Mouse (Mus musculus) 3134 (cell line): ENCODE data around the gene Col4a1.
A peak's percentile ranks its signal among the peaks of the same experiment; 100 is the strongest.

Experiments
- DNase-seq: peaks from one replicate; pipeline ENCODE4 v3.0.0-alpha.2; 2011; ENCODE audit warnings: low spot score; ENCODE audit not compliant: insufficient read length; ENCODE audit errors: extremely low read depth

Gene Col4a1

GRCm38 (mm10) chr8:11187581-11188271, 124.9 kb downstream of the Col4a1 start:
- peak; percentile 32 for DNase-seq

- DNase-seq, result no peak
Measured at GRCm38 (mm10) chr8:11186456-11186855, 126.2 kb downstream of the Col4a1 start.

- no peak for DNase-seq
Measured at GRCm38 (mm10) chr8:11185672-11186071, 127.0 kb downstream of the Col4a1 start.

GRCm38 (mm10) chr8:11183611-11184031, 129.0 kb downstream of the Col4a1 start:
- no peak for DNase-seq

- no peak for DNase-seq
Measured at GRCm38 (mm10) chr8:11182606-11183005, 130.0 kb downstream of the Col4a1 start.

- DNase-seq, result no peak
Measured at GRCm38 (mm10) chr8:11182148-11182484, 130.5 kb downstream of the Col4a1 start.

- no peak for DNase-seq
Measured at GRCm38 (mm10) chr8:11181420-11182147, 131.0 kb downstream of the Col4a1 start.

- no peak for DNase-seq
Measured at GRCm38 (mm10) chr8:11179869-11180268, 132.8 kb downstream of the Col4a1 start.

- no peak for DNase-seq
Measured at GRCm38 (mm10) chr8:11176393-11176792, 136.2 kb downstream of the Col4a1 start.

- DNase-seq, result peak; percentile 90
Measured at GRCm38 (mm10) chr8:11173284-11174191, 139.1 kb downstream of the Col4a1 start.

GRCm38 (mm10) chr8:11171526-11171925, 141.1 kb downstream of the Col4a1 start:
- DNase-seq, result peak; percentile 61

GRCm38 (mm10) chr8:11169383-11169782, 143.2 kb downstream of the Col4a1 start:
- DNase-seq, result peak; percentile 48

- DNase-seq, result no peak
Measured at GRCm38 (mm10) chr8:11168780-11169179, 143.8 kb downstream of the Col4a1 start.

GRCm38 (mm10) chr8:11167955-11168354, 144.7 kb downstream of the Col4a1 start:
- DNase-seq, result no peak

GRCm38 (mm10) chr8:11165592-11165991, 147.0 kb downstream of the Col4a1 start:
- DNase-seq, result peak; percentile 48

- no peak for DNase-seq
Measured at GRCm38 (mm10) chr8:11156319-11156692, 156.3 kb downstream of the Col4a1 start.

GRCm38 (mm10) chr8:11155579-11156318, 156.9 kb downstream of the Col4a1 start:
- DNase-seq, result peak; percentile 44

GRCm38 (mm10) chr8:11150268-11150667, 162.4 kb downstream of the Col4a1 start:
- DNase-seq, result no peak

GRCm38 (mm10) chr8:11149201-11149810, 163.3 kb downstream of the Col4a1 start:
- DNase-seq, result no peak

- DNase-seq, result no peak
Measured at GRCm38 (mm10) chr8:11148797-11149196, 163.8 kb downstream of the Col4a1 start.
